Mouse (Mus musculus) cerebellum, adult 9-11 months (tissue): ENCODE results near the gene Acbd4.
A peak's percentile ranks its signal among the peaks of the same experiment; 100 is the strongest.

Experiments
- DNase-seq: peaks from one replicate; pipeline ENCODE4 v3.0.0; 2022

The Acbd4 gene

DNA sequence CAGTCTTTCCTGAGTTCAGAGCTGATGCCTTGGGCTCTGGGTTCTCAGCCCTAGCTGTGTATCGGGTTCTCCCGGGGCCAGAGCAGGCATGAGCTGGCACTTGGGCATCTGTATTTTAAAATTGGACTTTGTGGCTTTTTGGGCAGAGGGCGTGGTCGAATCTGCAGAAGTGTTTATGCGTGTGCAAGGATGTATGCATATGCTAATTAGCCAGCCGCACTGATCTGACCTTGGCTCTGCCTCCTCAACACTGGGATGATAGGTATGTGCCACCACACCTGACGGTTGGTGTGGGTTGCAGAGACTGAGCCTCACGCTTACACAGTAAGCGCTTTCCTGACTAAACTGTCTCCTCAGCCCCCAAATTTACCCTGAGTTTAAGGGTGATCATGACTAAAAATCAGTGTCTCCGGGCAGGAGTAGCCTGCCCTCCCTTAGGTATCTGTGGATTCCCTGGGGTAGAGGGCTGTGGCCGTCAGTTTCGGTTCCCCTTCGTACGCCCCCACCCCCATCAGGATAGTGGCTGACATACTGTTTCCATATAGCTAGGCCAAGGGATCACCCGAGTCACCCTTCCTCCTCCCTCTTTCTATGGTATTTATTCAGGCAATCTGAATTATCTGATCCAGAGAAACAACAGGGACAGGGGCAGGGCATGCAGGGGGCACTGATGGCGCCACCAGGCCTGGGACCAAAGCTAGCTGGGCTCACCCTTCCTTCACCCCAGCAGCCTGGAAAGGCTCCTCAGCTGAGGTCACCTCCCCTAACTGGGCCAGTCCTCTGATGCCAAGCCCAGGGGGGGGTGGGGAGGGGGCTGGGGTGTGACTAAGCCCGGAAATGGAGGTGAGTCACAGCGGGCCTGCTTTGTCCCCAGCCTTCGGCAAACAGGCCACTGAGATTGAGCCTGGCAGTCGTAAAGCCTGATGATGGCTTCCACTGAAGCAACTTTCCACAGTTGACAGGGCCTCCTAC, 7.3 kb upstream of the Acbd4 start:
- peak; percentile 12 for DNase-seq

- DNase-seq, result peak; percentile 26
Measured at GRCm38 (mm10) chr11:103095107-103095670, 6.3 kb upstream of the Acbd4 start.

- DNase-seq, result peak; percentile 13
Measured at GRCm38 (mm10) chr11:103095801-103096200, 5.7 kb upstream of the Acbd4 start.

DNA sequence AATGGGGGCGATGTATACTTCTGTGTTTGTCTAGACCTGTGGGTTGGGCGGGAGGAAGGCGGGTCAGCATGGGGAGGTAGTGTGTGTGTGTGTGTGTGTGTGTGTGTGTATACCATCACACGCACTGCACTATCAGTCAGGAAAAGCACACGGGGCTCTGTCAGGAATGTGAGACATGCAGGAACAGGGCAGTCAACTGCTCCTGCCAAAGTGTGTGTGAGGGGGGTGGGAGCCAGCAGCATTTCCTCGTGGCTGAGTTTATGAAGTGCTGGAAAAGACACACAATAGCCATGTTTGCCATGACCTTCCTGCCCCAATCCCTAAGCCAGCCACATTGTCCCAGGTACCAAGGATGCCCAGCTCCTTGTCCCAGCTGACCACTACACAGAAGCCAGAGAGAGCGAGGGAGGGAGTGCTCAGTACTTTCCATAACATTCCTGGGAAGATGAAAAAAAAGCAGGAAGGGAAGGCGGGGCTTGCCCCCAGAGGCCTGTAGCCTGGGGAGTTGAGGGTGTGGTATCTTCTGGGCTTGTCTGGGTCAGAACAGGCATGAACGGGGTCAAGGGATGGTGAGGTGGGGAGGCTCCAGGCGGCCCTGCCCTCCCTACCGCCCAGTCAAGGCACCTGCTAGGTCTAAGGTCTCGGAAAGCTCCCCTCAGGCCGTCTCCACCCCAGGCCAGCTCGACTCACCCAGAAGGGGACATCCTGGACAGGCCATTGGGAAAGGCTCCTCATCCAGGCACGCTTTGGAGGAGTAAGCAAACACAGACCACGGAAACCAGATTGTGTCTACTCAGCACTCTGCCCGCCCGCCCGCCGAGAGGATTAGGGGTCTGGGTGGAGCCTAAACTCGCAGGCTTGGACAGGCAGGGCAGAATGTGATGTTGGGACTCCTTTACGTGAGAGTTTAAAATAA, 4.2 kb upstream of the Acbd4 start:
- DNase-seq, result peak; percentile 27

GRCm38 (mm10) chr11:103098531-103099190, 2.8 kb upstream of the Acbd4 start:
- peak; percentile 54 for DNase-seq

- DNase-seq, result peak; percentile 47
Measured at GRCm38 (mm10) chr11:103099352-103099940, 2.0 kb upstream of the Acbd4 start.

DNA sequence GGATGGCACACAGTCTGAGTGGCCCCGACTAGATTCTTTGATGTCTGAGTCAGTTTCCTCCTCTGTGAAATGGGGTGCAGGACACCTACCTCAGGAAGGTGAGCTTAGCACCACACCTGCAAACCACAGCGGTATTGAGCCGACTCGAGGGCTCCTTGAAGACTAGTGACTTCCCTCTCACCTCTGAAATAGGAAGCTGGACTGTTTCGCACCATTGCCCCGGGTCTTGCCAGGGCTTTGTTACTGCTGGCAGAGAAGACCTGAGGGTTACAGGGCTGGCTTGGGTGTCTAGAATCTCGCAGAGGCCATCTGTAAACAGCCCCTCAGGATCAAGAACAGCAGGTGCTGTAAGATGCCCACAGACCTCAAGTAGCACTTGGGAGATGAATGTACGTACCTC, 1.1 kb upstream of the Acbd4 start:
- DNase-seq, result peak; percentile 60

DNA sequence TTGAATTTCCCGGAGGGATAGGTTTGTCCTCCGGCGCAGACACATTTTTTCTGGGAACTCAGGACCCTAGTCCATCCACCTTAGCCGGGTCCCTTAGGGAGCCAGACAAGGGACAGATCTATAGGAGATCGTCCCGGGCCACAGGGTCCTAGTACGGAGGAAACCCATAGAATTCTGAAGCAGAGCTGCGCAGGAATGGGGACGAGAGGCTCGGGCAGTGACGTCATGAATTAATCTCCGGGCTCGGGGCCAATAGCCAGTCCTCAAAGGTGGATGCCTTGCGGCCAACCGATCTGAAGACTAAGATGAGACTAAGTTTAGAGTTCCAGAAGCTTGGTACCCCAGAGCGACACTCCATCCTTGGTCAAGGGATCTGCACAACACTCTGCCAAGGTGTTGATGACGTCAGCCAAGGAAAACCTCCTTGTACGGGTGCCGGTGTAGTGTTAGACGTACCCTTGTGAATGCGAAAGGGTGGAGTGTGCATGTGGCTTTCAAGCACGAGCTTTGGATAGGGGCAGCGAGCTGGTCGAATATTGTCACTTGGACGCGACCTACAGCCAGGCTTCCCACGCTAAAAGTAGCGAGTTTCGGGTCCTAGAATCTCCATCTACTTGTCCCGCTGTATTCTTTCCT, 502 bp downstream of the Acbd4 start:
- DNase-seq, result peak; percentile 88

GRCm38 (mm10) chr11:103102725-103103349, 1.4 kb downstream of the Acbd4 start:
- peak; percentile 98 for DNase-seq

GRCm38 (mm10) chr11:103103621-103104020, 2.1 kb downstream of the Acbd4 start:
- DNase-seq, result peak; percentile 60

DNA sequence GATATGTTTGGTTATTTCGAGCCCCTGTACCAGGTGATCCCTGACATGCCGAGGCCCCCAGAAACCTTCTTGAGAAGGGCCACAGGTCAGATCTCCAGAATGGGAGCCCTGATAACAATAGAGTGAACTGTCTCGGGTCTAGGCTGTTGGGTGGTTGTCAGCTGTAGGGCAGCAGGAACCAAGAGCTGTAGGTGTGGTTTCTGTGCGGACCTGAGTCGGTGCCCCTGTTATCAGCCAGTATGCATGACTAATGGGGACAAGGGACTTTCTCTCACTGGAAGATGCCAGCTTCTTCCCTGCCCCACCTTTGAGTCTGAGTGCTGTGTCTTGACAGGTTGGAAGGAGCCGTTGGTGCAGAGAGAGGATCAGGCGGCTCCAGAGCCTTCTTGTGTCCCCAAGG, 3.0 kb downstream of the Acbd4 start:
- peak; percentile 41 for DNase-seq

DNA sequence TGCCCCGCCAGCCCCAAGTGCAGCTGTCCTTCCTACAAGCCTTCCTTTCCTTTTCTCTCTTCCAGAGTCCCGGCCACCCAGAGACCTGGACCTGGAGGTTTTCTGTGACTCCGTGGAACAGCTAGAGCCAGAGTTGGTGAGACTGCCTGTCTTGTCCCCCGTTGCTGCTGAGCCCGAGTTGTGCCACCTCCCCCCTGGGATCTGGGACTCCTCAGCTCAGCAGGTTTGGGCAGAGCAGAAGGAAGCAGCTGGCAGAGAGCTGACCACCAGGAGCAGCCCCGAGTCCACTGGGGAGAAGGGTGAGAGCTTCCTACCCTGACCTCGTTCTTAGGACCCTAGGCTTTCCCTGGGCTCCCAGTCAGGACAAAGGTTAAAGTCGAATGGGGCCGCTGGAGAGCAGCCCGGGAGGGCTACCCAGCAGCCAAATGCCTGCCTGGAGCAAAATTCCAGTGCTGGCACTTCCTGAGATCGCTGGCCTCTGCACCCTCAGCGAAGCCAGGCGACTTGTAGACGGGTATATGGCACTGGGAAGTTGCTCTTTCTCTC, 3.8 kb downstream of the Acbd4 start:
- DNase-seq, result peak; percentile 47

- DNase-seq, result peak; percentile 39
Measured at GRCm38 (mm10) chr11:103105810-103106209, 4.3 kb downstream of the Acbd4 start.

DNA sequence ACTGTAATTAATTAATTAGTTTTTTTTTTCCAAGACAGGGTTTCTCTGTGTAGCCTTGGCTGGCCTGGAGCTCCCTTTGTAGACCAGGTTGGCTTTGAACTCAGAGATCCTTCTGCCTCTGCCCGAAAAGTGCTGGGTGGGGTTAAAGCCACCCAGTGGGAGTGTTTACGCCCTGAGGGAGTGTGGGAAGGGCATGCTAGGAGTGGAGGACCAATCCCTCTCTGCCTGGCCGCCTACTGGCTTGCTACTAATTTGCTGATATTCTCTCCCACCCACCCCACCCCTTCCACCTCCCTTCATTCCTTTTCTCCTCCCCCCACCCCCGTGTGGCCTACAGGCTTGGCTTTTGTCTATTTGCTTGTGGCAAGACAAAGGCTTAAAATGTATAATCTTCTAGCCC, 4.9 kb downstream of the Acbd4 start:
- peak; percentile 45 for DNase-seq

DNA sequence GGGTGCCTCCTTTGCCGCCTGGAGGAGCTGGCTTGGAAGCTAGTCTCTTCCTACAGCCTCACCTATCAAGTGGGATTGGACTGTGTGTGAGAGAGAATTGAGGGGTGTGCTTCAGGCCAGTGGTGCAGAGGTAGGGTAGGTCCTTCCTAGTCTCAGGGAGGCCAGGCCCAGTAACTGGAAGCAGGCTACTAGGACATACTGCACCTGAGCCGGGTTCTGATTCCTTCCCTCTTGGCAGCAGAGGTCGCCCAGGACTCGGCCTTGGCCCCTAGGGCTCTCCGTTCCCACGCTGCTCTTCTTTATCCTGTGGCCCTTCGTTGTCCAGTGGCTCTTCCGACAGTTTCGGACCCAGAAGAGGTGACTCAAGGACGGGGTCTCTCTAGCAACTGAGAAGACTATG, 9.8 kb downstream of the Acbd4 start:
- no peak for DNase-seq

- DNase-seq, result peak; percentile 80
Measured at GRCm38 (mm10) chr11:103111881-103112551, 10.5 kb downstream of the Acbd4 start.

- DNase-seq, result no peak
Measured at GRCm38 (mm10) chr11:103112552-103112912, 11.1 kb downstream of the Acbd4 start.

DNA sequence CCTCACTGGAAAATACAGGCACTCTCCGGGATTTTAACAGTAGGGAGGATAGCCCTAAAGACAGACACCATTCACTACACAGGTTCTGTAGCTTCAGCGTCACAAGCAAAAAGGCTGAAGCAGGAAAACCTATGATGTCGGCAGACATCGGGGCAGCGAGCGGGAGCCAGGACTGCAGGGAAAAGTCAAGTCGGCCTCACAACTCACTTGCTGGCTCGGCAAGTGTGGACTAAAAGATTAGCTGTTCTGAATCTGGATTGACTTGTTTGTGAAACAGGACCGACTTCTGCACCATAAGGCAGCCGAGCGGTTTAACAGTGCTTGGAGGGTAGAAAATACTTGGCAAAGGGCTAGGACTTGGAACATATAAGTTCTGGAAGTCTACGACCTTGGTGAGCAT, 11.5 kb downstream of the Acbd4 start:
- DNase-seq, result peak; percentile 49

GRCm38 (mm10) chr11:103113771-103114170, 12.3 kb downstream of the Acbd4 start:
- peak; percentile 39 for DNase-seq

DNA sequence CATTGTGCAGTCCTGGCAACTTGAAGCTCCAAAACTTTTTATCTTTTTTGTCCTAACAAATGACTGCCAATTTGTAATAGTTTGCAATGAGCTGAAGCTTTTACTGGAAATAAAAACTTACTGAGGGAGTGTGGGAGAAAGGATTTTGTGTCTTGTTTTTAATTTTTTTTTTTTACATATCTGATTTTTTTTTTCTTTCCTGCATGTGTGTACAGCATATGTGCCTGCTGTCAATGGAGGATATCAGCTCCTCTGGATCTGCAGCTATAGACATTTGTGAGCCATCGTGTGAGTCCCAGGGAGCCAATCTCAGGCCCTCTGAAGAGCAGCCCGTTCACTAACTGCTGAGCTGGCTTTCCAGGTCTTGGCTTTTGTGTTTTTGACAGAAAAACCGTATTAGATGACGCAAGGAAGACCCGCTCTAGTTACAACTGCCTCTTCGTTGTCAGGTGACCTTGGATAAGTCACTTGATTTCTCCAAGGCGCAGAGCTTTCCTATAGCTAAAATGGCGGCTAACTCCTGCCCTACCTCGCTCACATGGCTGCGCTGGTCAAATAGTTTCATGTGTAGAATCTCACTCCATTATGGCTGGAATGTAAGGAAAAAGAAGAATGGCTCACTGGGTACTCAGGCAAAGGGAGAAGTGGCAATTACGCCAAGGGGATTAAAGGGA, 12.9 kb downstream of the Acbd4 start:
- no peak for DNase-seq
